Mouse (Mus musculus) gastrocnemius, postnatal 25 days (tissue): ENCODE measurements around the gene Depdc5. TPM values are rescaled to one million over a fixed set of nuclear protein-coding genes. Genes with fewer than 3 reads are reported as not detected.
"Not testable (repeated sequence)": the region's sequence is repeated elsewhere in the genome, so short reads cannot be mapped to it uniquely, and the experiment has no call there.

Source experiments
- DNase-seq: peaks from one replicate; pipeline ENCODE4 v3.0.0; 2022
- total RNA-seq, 2 experiments: library from RNA; stranded (reverse); gene quantifications; 1 replicate in 1 of 2; 2 replicates in 1 of 2; pipeline ENCODE4 v1.2.3; 2021

Depdc5 gene
- total RNA-seq, 2 experiments from 2014 or later: 10.0 to 11.7 TPM

DNA sequence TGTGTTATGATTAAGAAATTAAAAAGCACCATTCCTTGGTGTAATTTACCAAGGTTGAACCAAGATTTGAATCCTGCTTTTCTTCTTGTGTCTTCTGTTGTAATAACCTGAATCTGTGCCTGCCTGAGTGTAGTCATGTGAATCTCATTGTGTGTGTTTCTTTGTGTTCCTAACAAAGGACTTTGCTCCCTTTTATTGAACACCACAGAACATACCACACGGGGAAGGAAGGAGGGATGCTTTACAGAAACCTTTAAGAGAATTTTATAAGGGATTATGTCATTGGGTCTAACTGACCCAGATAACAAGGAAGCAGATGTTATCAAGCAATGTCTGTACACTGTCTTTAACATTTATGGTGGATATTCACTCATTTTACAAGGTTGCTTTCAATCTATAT lies 44.0 kb downstream of the Depdc5 start:
- DNase-seq: no peak

- DNase-seq: no peak
These were observed 50.6 kb downstream of the Depdc5 start for GRCm38 (mm10) chr5:32914071-32914470.

GRCm38 (mm10) chr5:32919281-32919680 lies 55.8 kb downstream of the Depdc5 start:
- DNase-seq: not testable (repeated sequence)

- no peak for DNase-seq
These were observed 59.4 kb downstream of the Depdc5 start for GRCm38 (mm10) chr5:32922906-32923305.

DNA sequence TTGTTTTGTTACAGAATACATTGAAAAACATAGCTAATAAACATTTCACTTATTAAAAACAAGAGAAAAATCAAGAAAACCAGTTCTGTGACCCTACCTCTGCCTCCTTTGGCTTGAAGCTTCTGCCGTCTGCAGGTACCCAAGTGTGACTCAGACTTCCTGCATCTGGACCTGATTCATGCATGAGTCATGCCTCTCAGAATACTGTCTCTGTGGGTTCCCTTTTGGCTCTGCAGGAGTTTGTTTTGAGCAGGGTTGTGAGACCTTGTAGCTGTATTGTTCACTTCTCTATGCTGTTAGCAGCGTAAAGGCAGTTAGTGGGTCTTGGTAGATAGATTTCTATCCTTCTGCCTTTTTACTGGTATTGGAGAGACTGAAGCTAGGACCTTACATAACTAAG lies 67.3 kb downstream of the Depdc5 start:
- no peak for DNase-seq

- no peak for DNase-seq
These were observed 71.2 kb downstream of the Depdc5 start for GRCm38 (mm10) chr5:32934654-32935053.

DNA sequence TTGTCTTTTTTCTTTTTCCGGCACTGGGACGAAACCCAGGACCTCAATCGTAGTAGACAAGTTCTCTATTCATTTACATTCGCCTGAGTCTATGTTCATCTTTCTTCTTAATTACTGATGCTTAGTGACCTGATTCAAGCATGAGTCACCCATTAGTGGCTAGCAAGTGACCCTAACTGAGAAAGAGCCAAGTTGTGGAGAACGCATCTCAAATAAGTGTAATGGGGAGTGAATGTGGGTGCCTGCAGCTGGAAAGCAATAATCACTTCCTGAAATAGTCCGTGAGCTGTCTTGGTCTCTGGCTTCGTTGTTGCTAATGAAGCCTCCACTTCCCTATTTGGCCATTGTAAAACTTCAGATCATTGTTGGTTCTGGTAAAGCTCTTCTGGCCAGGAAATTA lies 77.1 kb downstream of the Depdc5 start:
- DNase-seq: no peak

GRCm38 (mm10) chr5:32941209-32941924 lies 77.9 kb downstream of the Depdc5 start:
- no peak for DNase-seq

DNA sequence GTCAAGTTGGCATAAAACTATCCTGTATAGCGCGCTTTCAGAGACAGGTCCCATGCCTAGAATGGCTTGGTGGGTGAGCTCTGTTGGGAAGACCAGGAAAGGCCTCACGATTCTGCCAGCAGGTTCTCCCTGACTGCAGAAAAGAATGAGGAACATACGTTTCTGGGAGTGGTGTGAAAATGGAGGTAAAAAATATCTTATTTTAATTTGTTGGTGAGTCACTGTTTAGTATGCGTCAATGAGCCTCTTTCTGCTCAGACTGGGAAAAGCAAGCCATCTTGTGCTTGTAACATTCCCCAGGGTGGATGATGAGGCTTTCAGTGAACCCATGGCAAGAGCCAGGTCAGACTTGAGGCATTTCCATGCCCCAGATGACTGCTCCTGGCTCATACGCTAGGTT lies 86.6 kb downstream of the Depdc5 start:
- no peak for DNase-seq

DNA sequence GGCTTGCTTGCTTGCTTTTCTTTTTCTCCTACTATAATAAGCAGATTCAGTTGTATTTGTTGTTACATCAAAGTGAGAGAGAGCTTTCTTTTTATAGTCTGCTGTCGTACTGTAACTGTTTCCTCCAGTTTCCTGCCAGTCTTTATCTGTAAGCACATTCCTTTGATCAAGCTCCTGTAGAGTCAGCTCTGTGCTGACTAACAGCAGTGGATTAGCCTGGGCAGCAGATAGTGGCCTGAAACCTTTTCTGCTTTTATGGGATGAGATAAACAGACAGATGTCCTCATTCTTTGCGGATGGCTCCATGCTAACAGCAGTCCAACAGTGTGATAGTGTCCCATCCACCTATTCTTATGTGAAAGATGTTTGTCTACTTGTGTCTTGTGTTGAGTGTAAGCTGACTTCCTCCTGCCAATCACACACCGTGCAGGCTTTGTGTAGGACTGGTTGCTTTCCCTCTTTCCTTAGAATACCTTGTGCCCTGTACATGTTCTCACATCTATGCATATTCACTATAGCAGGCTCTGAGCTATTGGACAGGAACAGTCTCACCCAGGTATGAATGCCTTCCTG lies 87.3 kb downstream of the Depdc5 start:
- DNase-seq: no peak

GRCm38 (mm10) chr5:32955716-32956115 lies 92.2 kb downstream of the Depdc5 start:
- no peak for DNase-seq

DNA sequence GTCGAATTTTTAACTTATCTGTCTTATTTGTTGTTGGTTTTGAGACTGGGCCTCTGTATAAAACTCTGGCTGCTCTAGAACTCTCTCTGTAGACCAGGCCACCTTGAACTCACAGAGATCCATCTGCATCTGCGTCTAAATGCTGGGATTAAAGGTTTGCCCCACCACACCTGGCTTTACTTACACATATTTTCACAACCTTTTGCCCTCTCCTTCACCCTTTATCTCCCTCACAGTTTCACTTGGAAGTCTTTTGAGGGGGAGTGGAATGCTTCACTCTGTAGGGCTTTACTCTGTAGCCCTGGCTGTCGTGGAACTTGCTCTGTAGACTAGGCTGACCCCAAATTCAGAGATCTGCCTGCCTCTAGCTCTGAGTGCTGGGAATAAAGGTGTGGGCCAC lies 98.1 kb downstream of the Depdc5 start:
- no peak for DNase-seq

GRCm38 (mm10) chr5:32962581-32962980 lies 99.1 kb downstream of the Depdc5 start:
- DNase-seq: no peak

- no peak for DNase-seq
These were observed 113.0 kb downstream of the Depdc5 start for GRCm38 (mm10) chr5:32976541-32976940.

- no peak for DNase-seq
These were observed 113.7 kb downstream of the Depdc5 start for GRCm38 (mm10) chr5:32977179-32977578.

GRCm38 (mm10) chr5:32985379-32985778 lies 121.9 kb downstream of the Depdc5 start:
- no peak for DNase-seq

GRCm38 (mm10) chr5:32987873-32988272 lies 124.4 kb downstream of the Depdc5 start:
- DNase-seq: no peak

DNA sequence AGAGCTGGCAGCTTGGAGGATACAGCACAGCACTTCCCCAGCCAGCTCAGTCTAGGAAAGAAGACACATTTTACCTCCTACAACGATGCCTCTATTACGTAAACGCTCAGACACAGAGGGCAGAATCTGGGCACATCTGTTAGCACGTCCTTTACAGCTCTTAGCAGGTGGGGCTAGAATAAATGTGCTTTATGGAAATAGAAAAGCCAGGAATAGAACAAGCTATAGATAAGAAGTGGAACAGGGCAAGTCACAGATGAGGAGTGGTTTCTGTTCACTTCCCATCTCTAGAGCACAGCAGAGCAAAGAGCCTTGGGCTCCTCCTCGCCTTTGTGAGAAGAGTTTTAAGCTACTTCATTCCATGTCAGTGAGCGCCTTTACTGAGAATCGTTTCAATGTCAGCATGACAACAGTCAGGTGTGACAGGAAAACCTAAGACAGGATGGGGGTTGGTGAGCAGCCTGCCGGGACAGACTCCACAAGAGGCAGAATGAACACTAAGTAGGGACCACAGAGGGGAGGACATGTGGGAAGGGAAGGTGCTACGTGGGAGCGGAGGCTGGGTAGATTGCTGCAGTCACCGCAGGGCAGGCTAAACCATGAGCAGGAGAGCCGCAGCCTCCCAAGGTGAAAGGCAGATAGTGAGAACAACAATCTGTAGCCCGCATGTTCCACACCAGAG lies 126.6 kb downstream of the Depdc5 start:
- no peak for DNase-seq

- peak; percentile 42 for DNase-seq
These were observed 127.7 kb downstream of the Depdc5 start for GRCm38 (mm10) chr5:32991152-32991551.

- DNase-seq: no peak
These were observed 131.0 kb downstream of the Depdc5 start for GRCm38 (mm10) chr5:32994471-32994870.

DNA sequence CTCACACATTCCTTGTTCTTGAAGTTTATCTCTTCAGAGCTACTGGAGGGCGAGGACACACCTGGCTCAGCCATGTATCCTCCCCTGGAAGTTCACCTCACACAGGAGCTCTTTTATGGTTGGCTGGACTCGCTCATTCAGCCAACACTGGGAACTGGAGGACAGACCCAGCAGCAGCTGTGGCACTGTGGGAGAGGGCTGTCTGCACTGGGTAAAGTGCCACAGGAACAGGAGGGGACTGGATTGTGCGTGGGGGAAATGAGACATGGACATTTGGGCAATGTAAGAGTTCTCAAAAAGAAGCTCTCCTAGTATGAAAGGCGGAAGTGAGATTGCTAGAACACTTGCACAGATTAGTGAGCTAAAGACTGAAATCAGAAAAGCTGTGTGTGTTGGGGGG lies 132.3 kb downstream of the Depdc5 start:
- DNase-seq: no peak

- no peak for DNase-seq
These were observed 133.1 kb downstream of the Depdc5 start for GRCm38 (mm10) chr5:32996560-32996959.

DNA sequence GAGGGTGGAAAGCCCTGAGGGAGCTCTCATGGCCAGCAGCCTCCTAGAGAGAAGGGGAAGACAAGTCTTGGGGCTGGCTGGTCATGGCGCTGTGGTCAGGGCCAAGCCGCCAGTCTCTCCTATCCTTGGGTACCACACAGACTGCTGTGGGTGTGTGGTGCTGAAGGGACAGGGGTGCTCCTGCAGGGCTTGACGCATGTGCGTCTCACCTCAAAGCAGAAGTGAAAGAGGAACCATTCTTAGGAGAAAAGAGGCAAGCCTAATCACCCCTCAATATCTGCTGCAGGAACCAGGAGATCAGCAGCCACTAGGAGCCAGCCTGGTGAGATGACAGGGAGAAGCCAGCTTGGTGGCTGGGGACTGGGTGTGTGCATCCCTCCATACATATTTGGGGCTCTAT lies 134.2 kb downstream of the Depdc5 start:
- DNase-seq: no peak

DNA sequence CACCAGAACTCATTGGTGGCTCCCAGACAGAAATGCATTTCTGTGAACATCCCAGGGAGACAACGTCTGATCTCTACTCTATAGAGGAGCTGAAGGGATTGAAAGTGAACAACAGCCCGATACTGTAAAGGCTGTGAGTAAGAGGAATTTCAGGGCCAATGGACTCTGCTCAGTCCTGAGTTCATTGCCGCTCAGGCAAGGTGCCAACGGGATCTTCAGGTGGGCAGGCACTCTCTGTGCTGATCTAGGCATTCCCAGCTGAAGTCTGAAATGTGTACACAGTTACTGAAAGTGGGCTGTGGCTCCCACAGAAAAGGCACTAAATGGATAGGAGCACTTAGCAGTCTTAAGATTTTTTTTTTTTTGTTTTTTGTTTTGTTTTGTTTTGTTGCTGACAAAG lies 135.3 kb downstream of the Depdc5 start:
- no peak for DNase-seq
